Mouse (Mus musculus) heart, embryonic 16.5 days (tissue): ENCODE data around the gene Adgrv1. TPM values are rescaled to one million over a fixed set of nuclear protein-coding genes. Genes with fewer than 3 reads are reported as not detected.
"Not testable (repeated sequence)": the region's sequence is repeated elsewhere in the genome, so short reads cannot be mapped to it uniquely, and the experiment has no call there.

Experiments used
- ATAC-seq: fragments of 200-750 bp; cut with Nextera tagmentation; replicated peaks from 2 replicates; pipeline ENCODE4 v1.8.0; 2017; ENCODE audit warnings: moderate number of reproducible peaks; ENCODE audit not compliant: insufficient read depth, low FRiP score; ENCODE audit errors: extremely low read depth
- H3K27ac ChIP-seq: fragments of 300-500 bp; sonication (generic); 2 replicates; pipeline ENCODE4 v1.5.1; 2014; ENCODE audit warnings: mild to moderate bottlenecking, low read length, control low read depth, moderate library complexity
- H3K27me3 ChIP-seq: fragments of 300-500 bp; sonication (generic); 2 replicates; pipeline ENCODE4 v1.6.1; 2014; ENCODE audit warnings: low read length, mixed read lengths; ENCODE audit not compliant: control insufficient read depth, insufficient read depth
- H3K36me3 ChIP-seq: fragments of 300-500 bp; sonication (generic); 2 replicates; pipeline ENCODE4 v1.6.1; 2014; ENCODE audit not compliant: control insufficient read depth, insufficient read depth
- H3K4me1 ChIP-seq: fragments of 300-500 bp; sonication (generic); 2 replicates; pipeline ENCODE4 v1.6.1; 2014; ENCODE audit warnings: low read length, mixed read lengths; ENCODE audit not compliant: control insufficient read depth, insufficient read depth
- H3K4me2 ChIP-seq: fragments of 300-500 bp; sonication (generic); 2 replicates; pipeline ENCODE4 v1.6.1; 2014; ENCODE audit warnings: low read depth, mild to moderate bottlenecking, control low read depth, low read length
- H3K4me3 ChIP-seq: fragments of 300-500 bp; sonication (generic); 2 replicates; pipeline ENCODE4 v1.5.1; 2014; ENCODE audit warnings: mild to moderate bottlenecking, control low read depth, low read length
- H3K9ac ChIP-seq: fragments of 300-500 bp; sonication (generic); 2 replicates; pipeline ENCODE4 v1.6.1; 2014; ENCODE audit warnings: low read length, control low read depth
- H3K9me3 ChIP-seq: fragments of 300-500 bp; sonication (generic); replicated peaks from 2 replicates; pipeline ENCODE4 v1.6.1; 2016; ENCODE audit warnings: low read length; ENCODE audit not compliant: control insufficient read depth
- WGBS: fragments of 180-500 bp; shearing (Covaris S2); extraction: QIAGEN DNeasy Blood & Tissue Kit; methylation state at CpG from one replicate; pipeline ENCODE4 v1.1.7; 2014; 5-methylcytosine and 5-hydroxymethylcytosine counted together
- polyA plus RNA-seq: library from polyadenylated mRNA; unstranded; fragments of >200 nt; fragmentation: Nextera tagmentation; extraction: Ambion mirVana; gene quantifications from 2 replicates; pipeline ENCODE4 v1.2.1, GENCODE M21; 2015

Gene Adgrv1
- polyA plus RNA-seq, 1 experiment from 2014 or later: 0.81 TPM

DNA sequence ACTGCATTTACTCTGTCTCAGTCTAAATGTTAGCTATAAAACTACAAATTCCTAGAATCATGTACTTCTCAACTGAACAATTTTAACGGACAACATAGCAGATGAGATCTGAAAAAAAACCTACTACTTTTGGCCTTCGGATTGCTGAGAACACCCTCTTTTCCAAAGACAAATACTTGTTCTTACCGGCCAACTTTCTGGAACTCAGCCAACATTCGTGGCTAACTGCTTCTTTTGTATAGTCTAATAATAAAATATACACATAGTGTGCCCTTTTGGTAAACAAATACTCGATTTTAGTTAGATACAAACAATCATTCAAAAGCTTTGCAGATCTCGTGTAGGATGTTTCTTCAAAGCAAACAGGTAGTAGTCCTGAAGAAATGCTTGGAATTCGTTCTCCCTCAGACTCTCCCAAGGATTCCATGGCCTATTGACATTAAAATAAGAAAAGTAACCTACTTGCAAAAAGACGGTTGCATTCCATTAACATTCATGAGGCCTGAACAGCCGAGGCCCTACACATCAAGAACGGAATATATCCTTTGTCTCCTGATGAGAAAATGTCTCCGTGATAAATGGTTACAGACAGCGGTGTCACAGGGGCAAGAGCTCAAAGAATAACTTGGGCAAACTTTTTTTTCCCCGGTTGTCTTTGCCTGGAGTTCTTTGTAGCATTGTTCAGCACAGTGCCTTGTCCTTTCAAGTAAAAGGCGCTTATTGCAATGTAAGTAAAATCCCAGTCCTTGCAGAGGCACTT, 23.3 kb upstream of the Adgrv1 start:
- peaks cover 17% of the 10 kb centered on the region for H3K4me1 ChIP-seq
- peak overlapping the region; percentile 61; the same call in 1 of the 2 replicates for H3K4me2 ChIP-seq
- no peak for ATAC-seq
- H3K36me3 ChIP-seq: 0 out of 2 replicates have a peak, but pooled peaks cover 2% of the 10 kb centered on the region
- H3K4me3 ChIP-seq: no peak overlapping the region
- H3K27ac ChIP-seq: no peak overlapping the region; the same call in 1 of the 2 replicates
- H3K9ac ChIP-seq: no peak overlapping the region
- no peaks in the 10 kb centered on the region for H3K27me3 ChIP-seq
- WGBS: 40% methylated on average over 14 of the region's 14 CpGs
- no peaks in the 10 kb centered on the region for H3K9me3 ChIP-seq

DNA sequence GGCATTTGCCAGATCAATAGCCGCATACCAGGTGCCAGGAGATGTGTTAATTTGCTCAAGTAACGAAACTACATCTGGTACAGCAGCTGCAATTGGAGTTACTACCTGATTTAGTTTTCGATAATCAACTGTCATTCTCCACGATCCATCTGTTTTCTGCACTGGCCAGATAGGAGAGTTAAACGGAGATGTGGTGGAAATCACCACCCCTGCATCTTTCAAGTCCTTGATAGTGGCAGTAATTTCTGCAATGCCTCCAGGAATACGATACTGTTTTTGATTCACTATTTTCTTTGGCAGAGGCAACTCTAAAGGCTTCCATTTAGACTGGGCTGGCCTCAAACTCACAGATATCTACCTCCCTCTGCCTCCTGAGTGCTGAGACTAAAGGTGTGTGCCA, 17.4 kb upstream of the Adgrv1 start:
- H3K27ac ChIP-seq, H3K4me2 ChIP-seq, H3K4me1 ChIP-seq, H3K4me3 ChIP-seq, H3K9ac ChIP-seq, H3K36me3 ChIP-seq, ATAC-seq, H3K27me3 ChIP-seq, H3K9me3 ChIP-seq: not testable (repeated sequence)
- 64% methylated on average over 5 of the region's 6 CpGs for WGBS

DNA sequence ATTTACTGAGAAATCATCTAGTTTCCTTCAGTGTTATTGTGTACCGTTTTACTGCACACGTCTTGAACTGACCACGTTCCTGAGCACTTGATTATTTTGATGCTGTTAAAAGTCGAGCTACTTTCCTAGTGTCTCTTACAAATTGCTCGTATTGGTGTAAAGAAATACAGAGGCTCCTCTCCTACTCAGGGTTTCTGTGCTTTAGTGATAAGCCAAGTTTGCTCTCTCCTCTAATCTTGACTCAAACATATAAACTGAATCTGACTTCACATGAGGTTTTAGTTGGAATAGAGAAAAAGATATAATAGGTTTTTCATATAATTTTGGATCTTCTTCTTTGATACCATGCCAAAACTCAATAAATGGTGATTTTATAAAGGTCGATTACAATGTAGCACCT, 13.4 kb upstream of the Adgrv1 start:
- H3K27me3 ChIP-seq: no peaks in the 10 kb centered on the region
- no peak for ATAC-seq

DNA sequence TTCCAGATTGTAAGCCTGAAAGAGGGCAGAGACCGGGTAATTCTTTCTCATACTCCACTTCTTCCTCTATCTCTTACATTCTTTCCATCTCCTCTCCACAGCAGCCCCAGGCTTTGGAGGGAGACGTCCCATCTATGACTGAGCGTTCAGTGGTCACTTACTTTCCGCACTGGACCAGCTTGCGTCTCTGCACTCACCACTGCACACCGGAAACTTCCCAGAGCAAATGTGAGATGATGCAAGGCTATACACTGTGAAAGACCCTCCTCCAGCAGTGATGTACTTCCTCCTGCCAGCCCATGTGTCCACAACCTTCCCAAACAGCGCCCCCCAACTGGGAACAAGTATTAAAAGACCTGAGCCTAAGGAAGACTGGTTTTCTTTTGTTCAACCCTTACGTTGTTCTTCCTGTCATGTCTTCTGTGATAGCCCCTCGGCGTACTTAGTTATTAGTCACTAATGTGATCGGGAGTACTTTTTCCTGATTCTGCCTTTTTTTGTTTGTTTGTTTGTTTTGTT, 11.2 kb upstream of the Adgrv1 start:
- no peak overlapping the region for H3K4me3 ChIP-seq
- no peak for ATAC-seq
- H3K9me3 ChIP-seq: no peaks in the 10 kb centered on the region
- WGBS: 81% methylated on average over 11 of the region's 11 CpGs
- H3K4me1 ChIP-seq: peaks cover 2% of the 10 kb centered on the region
- H3K36me3 ChIP-seq: no peaks in the 10 kb centered on the region
- no peak overlapping the region for H3K9ac ChIP-seq
- no peak overlapping the region for H3K4me2 ChIP-seq
- H3K27ac ChIP-seq: no peak overlapping the region
- H3K27me3 ChIP-seq: no peaks in the 10 kb centered on the region

More for the DNA sequence above, 13.4 kb upstream of the Adgrv1 start:
- Histone ChIP-seq H3K36me3 (no peaks in the 10 kb centered on the region), H3K4me2 (no peak overlapping the region), H3K4me3 (no peak overlapping the region), H3K4me1 (peaks cover 2% of the 10 kb centered on the region), H3K9ac (no peak overlapping the region), H3K27ac (no peak overlapping the region), H3K9me3 (no peaks in the 10 kb centered on the region)
- WGBS: 78% methylated on average over 6 of the region's 6 CpGs

DNA sequence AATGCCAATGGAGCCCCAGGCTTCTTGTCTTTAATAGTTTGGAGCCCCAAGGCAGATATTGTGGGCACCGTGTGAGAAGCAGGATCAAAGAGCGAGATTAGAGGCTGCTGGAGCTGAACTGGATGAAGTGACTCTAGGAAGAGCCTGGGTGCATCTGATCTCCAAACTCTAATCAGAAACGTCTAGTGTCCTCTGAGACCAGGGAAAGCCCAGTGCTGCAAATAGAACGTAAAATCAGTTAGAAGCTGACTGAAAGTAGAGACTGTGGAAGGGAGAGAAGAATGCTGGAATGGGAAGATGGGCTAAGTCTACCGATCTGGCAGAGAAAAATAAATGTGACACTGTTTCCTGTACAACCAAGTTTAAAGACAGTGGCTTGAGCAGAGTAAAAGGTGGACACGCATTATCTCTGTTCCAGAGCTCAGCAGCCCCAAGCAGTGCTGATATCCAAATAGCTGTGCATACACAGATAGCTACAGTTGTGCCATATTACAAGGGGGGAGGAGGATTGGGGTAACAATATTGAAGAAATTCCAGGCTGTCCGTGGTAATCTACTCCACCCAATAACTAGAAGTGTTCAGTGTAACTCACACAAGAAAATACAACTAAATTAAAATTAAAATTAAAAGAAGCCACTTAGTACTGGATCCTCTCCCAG, 9.7 kb upstream of the Adgrv1 start:
- Histone ChIP-seq H3K4me2 (no peak overlapping the region), H3K9me3 (no peaks in the 10 kb centered on the region), H3K9ac (no peak overlapping the region), H3K4me3 (no peak overlapping the region), H3K27ac (no peak overlapping the region), H3K27me3 (no peaks in the 10 kb centered on the region), H3K36me3 (no peaks in the 10 kb centered on the region), H3K4me1 (peaks cover 2% of the 10 kb centered on the region)
- ATAC-seq: no peak
- WGBS: 30% methylated on average over 7 of the region's 7 CpGs

DNA sequence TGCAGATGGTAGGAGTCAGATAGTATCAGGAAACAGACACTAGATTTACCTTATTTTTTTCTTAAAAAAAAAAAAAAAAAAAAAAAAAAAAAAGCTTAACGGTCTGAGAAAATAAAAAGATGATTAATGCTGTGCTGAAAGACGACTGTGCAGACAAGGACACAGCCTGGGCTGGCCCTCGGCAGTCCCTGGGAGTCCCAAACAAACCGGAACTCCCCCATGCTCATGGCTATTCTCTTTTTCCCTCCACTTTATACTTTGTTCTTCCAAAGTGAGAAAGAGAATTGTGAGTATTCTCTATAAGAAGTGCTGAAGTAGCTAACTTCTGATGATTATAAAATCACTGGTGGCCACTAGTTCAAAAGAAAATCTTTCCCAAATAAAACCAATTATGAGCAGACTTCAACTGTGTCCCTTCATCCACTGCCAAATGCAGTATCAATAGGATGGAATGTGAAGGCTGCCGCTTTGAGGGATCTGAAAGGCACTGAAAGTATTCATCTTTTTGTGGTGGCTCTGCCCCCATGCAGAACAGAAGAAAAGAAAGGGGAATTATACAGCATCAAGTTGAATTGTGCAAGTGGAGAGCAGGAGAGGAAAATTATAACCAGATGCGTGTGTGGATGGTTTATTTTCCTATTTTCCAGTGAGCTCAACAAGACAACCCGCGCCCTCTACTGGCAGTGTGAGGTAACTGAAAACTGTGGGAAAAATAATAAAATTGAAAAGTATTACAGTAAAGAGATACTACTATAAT, 8.5 kb upstream of the Adgrv1 start:
- Histone ChIP-seq H3K9ac (no peak overlapping the region), H3K4me2 (peak overlapping the region; percentile 59), H3K27ac (no peak overlapping the region), H3K4me1 (peaks cover 2% of the 10 kb centered on the region), H3K4me3 (peak overlapping the region; percentile 23; the same call in 1 of the 2 replicates), H3K27me3 (no peaks in the 10 kb centered on the region), H3K9me3 (no peaks in the 10 kb centered on the region), H3K36me3 (no peaks in the 10 kb centered on the region)
- ATAC-seq: no peak
- WGBS: 19% methylated on average over 8 of the region's 8 CpGs

DNA sequence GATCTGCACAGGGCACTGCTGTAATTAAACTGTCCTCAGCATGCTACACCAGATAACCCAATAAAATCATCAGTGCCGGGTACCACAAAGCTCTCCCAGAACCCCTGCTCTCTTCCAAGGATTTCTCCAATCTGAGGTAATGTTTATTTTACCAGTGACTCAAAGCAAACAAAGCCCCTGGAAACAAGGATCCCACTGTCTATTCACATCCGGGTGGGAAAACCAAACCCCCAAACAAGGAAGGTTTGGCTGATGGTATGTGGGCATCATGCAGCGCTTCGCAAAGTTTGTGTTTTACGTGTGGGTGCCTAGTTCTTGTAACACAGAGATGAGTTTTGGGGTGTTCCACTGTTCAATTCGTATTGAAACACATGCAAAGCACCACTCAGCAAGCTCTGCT, 7.9 kb upstream of the Adgrv1 start:
- H3K4me2 ChIP-seq: no peak overlapping the region
- no peaks in the 10 kb centered on the region for H3K9me3 ChIP-seq
- no peaks in the 10 kb centered on the region for H3K27me3 ChIP-seq
- H3K9ac ChIP-seq: no peak overlapping the region
- H3K36me3 ChIP-seq: no peaks in the 10 kb centered on the region
- 37% methylated on average over 6 of the region's 6 CpGs for whole genome bisulfite sequencing
- no peak for ATAC-seq
- H3K27ac ChIP-seq: no peak overlapping the region
- H3K4me3 ChIP-seq: no peak overlapping the region
- H3K4me1 ChIP-seq: peaks cover 2% of the 10 kb centered on the region

DNA sequence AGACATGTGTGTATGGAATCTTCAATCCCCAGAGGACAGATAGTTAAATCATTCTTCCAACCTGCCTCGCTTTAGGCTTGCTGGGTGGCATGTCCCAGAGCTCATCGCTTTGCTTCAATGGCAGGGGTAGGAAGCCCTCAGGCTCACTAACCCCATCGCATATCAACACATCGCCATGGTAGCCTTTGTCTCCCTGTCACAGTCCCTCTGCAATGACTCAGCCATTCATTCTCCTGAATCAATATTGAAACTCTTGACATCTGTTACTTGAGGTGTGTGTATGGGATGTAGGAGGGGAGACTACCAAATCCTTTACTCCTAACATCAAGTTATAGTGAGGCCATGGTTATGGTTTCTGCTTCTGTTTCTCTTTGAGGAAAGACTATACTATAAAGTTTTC, 6.7 kb upstream of the Adgrv1 start:
- Histone ChIP-seq H3K4me2 (no peak overlapping the region), H3K9ac (no peak overlapping the region), H3K4me3 (no peak overlapping the region), H3K36me3 (no peaks in the 10 kb centered on the region), H3K27me3 (no peaks in the 10 kb centered on the region), H3K9me3 (no peaks in the 10 kb centered on the region), H3K4me1 (peaks cover 2% of the 10 kb centered on the region), H3K27ac (no peak overlapping the region)
- 50% methylated on average over 4 of the region's 4 CpGs for WGBS
- no peak for ATAC-seq
